Mouse (Mus musculus) olfactory bulb, adult 2 months (tissue): Measurements from ENCODE around the gene Mrpl49. TPM values are rescaled to one million over a fixed set of nuclear protein-coding genes. Genes with fewer than 3 reads are reported as not detected.

Experiments
- H3K27ac ChIP-seq: fragments of 200-500 bp; 2 replicates; pipeline ENCODE4 v1.5.1; 2012; ENCODE audit warnings: low read depth, low read length; ENCODE audit not compliant: insufficient read depth
- H3K4me1 ChIP-seq: fragments of 200-500 bp; 2 replicates; pipeline ENCODE4 v1.6.1; 2012; ENCODE audit warnings: low read length; ENCODE audit not compliant: control insufficient read depth, insufficient read depth
- H3K4me3 ChIP-seq: fragments of 200-500 bp; 2 replicates; pipeline ENCODE4 v1.5.1; 2012; ENCODE audit warnings: mild to moderate bottlenecking, low read depth, low read length, moderate library complexity; ENCODE audit not compliant: insufficient read depth
- CTCF ChIP-seq: fragments of 200-500 bp; IDR thresholded peaks from 2 replicates; pipeline ENCODE4 v1.5.1; 2012; ENCODE audit warnings: low read depth, mild to moderate bottlenecking, low read length, moderate library complexity; ENCODE audit not compliant: insufficient read depth
- POLR2A ChIP-seq: fragments of 200-500 bp; IDR thresholded peaks from 2 replicates; pipeline ENCODE4 v1.6.1; 2012; ENCODE audit warnings: mild to moderate bottlenecking, low read depth, low read length, moderate library complexity; ENCODE audit not compliant: insufficient read depth
- WGBS: fragments of 180-500 bp; shearing (Covaris S2); methylation state at CpG from one replicate; pipeline ENCODE4 v1.1.7; 2018; 5-methylcytosine and 5-hydroxymethylcytosine counted together
- polyA plus RNA-seq: library from polyadenylated mRNA; stranded (reverse); fragments of >200 nt; gene quantifications from 2 replicates; pipeline ENCODE4 v1.2.4, GENCODE M21; 2012; ENCODE audit warnings: low replicate concordance; ENCODE audit not compliant: missing spikeins, insufficient read depth, insufficient read length

Mrpl49 gene
- polyA plus RNA-seq, 1 experiment: not detected

- Histone ChIP-seq H3K4me1 (no peaks in the 10 kb centered on the region), H3K27ac (no peak overlapping the region), H3K4me3 (no peak overlapping the region)
- WGBS: 71% methylated on average over 14 of the region's 14 CpGs
- TF ChIP-seq POLR2A (no peak), CTCF (no peak)
Observed at GRCm38 (mm10) chr19:6030520-6031280, 26.9 kb downstream of the Mrpl49 start.

GRCm38 (mm10) chr19:6029426-6029825, 28.2 kb downstream of the Mrpl49 start:
- TF ChIP-seq CTCF (no peak), POLR2A (no peak)
- 82% methylated on average over 9 of the region's 9 CpGs for WGBS

GRCm38 (mm10) chr19:6028991-6029390, 28.6 kb downstream of the Mrpl49 start:
- H3K27ac ChIP-seq: no peak overlapping the region
- H3K4me3 ChIP-seq: no peak overlapping the region
- 85% methylated on average over 6 of the region's 6 CpGs for WGBS
- TF ChIP-seq CTCF: no peak
- TF ChIP-seq POLR2A: no peak
- no peaks in the 10 kb centered on the region for H3K4me1 ChIP-seq

More at GRCm38 (mm10) chr19:6029426-6029825, 28.2 kb downstream of the Mrpl49 start:
- no peak overlapping the region for H3K4me3 ChIP-seq
- no peak overlapping the region for H3K27ac ChIP-seq
- H3K4me1 ChIP-seq: no peaks in the 10 kb centered on the region

GRCm38 (mm10) chr19:6023930-6024329, 33.7 kb downstream of the Mrpl49 start:
- Histone ChIP-seq H3K4me1 (no peaks in the 10 kb centered on the region), H3K27ac (no peak overlapping the region), H3K4me3 (no peak overlapping the region)
- WGBS: 81% methylated on average over 7 of the region's 7 CpGs
- no peak for TF ChIP-seq POLR2A
- TF ChIP-seq CTCF: no peak

GRCm38 (mm10) chr19:6023059-6023458, 34.5 kb downstream of the Mrpl49 start:
- Histone ChIP-seq H3K4me1 (no peaks in the 10 kb centered on the region), H3K4me3 (no peak overlapping the region), H3K27ac (no peak overlapping the region)
- TF ChIP-seq CTCF (no peak), POLR2A (no peak)
- WGBS: 74% methylated on average over 8 of the region's 8 CpGs

DNA sequence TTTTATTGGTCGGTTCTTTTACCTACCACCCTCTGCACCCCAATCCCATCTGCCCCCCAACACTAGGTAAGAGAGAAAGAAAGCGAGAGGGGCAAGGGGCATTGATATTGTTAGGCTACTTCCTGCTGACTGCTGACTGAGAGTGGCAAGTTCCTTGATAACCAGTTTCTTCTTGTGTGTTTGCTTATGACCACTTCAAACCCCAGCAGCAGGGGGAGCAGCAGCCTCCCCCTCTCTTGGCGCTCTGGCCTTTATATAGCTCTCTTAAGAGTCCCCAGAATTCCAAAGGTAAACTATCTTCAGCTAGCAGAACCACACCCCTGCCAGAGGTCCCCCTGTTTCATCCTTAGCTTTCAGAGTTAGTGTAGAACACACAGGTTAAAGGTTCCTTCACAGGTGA, 37.3 kb downstream of the Mrpl49 start:
- whole genome bisulfite sequencing: 50% methylated on average over 3 of the region's 3 CpGs
- TF ChIP-seq CTCF: no peak
- TF ChIP-seq POLR2A: no peak
- Histone ChIP-seq H3K27ac (no peak overlapping the region), H3K4me1 (peaks cover 11% of the 10 kb centered on the region; the same call in 1 of the 2 replicates), H3K4me3 (no peak overlapping the region)

GRCm38 (mm10) chr19:6018142-6019089, 39.2 kb downstream of the Mrpl49 start:
- Histone ChIP-seq H3K4me1 (peaks cover 22% of the 10 kb centered on the region), H3K27ac (no peak overlapping the region), H3K4me3 (no peak overlapping the region)
- TF ChIP-seq CTCF (peak; percentile 79), POLR2A (no peak)
- WGBS: 27% methylated on average over 15 of the region's 15 CpGs

GRCm38 (mm10) chr19:6016532-6016931, 41.1 kb downstream of the Mrpl49 start:
- TF ChIP-seq CTCF (no peak), POLR2A (no peak)
- H3K4me3 ChIP-seq: peak overlapping the region; percentile 63; the same call in 1 of the 2 replicates
- WGBS: 52% methylated on average over 7 of the region's 7 CpGs
- H3K27ac ChIP-seq: no peak overlapping the region
- H3K4me1 ChIP-seq: peaks cover 22% of the 10 kb centered on the region

- Histone ChIP-seq H3K4me3 (peak within 1 kb of the TSS; percentile 63), H3K27ac (peak within 1 kb of the TSS; percentile 65), H3K4me1 (peaks cover 22% of the 10 kb centered on the region)
- 4% methylated on average over 40 of the region's 40 CpGs for WGBS
- no peak for TF ChIP-seq CTCF
Observed at GRCm38 (mm10) chr19:6015511-6016315, 41.9 kb downstream of the Mrpl49 start, which contains the start of gene Capn1. Capn1 (minus strand) TSS chr19:6015897.
